Mouse (Mus musculus): ENCODE results near the gene Mgat4e. TPM values are rescaled to one million over a fixed set of nuclear protein-coding genes. Genes with fewer than 3 reads are reported as not detected.
"Not testable (repeated sequence)": the region's sequence is repeated elsewhere in the genome, so short reads cannot be mapped to it uniquely, and the experiment has no call there.

Gene Mgat4e
- polyA plus RNA-seq, 1 experiment from 2014 or later: not detected

- no peak overlapping the region for H3K4me2 ChIP-seq (ENCODE audit: low read depth, low read length)
- DNase-seq (ENCODE audit: low spot score) (no peak), ATAC-seq (replicated peaks; ENCODE audit: insufficient number of reproducible peaks, low FRiP score, low TSS enrichment, low read depth) (no peak)
- H3K4me1 ChIP-seq (ENCODE audit: control insufficient read depth, insufficient read depth, low read length): no peaks in the 10 kb centered on the region
- WGBS: 71% methylated on average over 3 of the region's 3 CpGs
- no peaks in the 10 kb centered on the region for H3K9me3 ChIP-seq (replicated peaks; ENCODE audit: control insufficient read depth, low read length)
- H3K9ac ChIP-seq (replicated peaks; ENCODE audit: low read length): no peak overlapping the region
- no peaks in the 10 kb centered on the region for H3K27me3 ChIP-seq (ENCODE audit: control insufficient read depth, insufficient read depth, low read length)
- no peaks in the 10 kb centered on the region for H3K36me3 ChIP-seq (replicated peaks; ENCODE audit: control insufficient read depth, insufficient read depth, low read depth, low read length)
- H3K4me3 ChIP-seq (ENCODE audit: low read depth, low read length): no peak overlapping the region
- no peak overlapping the region for H3K27ac ChIP-seq (replicated peaks; ENCODE audit: low read depth, low read length)
Observed at GRCm38 (mm10) chr1:134552396-134552795, 2.9 kb upstream of the Mgat4e start.

GRCm38 (mm10) chr1:134551869-134552268 lies 2.4 kb upstream of the Mgat4e start:
- Histone ChIP-seq H3K4me3 (ENCODE audit: low read depth, low read length) (no peak overlapping the region), H3K27ac (replicated peaks; ENCODE audit: low read depth, low read length) (no peak overlapping the region), H3K9me3 (replicated peaks; ENCODE audit: control insufficient read depth, low read length) (no peaks in the 10 kb centered on the region), H3K4me1 (ENCODE audit: control insufficient read depth, insufficient read depth, low read length) (no peaks in the 10 kb centered on the region), H3K4me2 (ENCODE audit: low read depth, low read length) (no peak overlapping the region), H3K9ac (replicated peaks; ENCODE audit: low read length) (no peak overlapping the region), H3K36me3 (replicated peaks; ENCODE audit: control insufficient read depth, insufficient read depth, low read depth, low read length) (no peaks in the 10 kb centered on the region), H3K27me3 (ENCODE audit: control insufficient read depth, insufficient read depth, low read length) (no peaks in the 10 kb centered on the region)
- 83% methylated on average over 3 of the region's 3 CpGs for WGBS
- DNase-seq (ENCODE audit: low spot score) (no peak), ATAC-seq (replicated peaks; ENCODE audit: insufficient number of reproducible peaks, low FRiP score, low TSS enrichment, low read depth) (no peak)

GRCm38 (mm10) chr1:134548231-134548630 lies 1.3 kb downstream of the Mgat4e start:
- H3K4me3 ChIP-seq (ENCODE audit: low read depth, low read length): no peak overlapping the region
- no peak overlapping the region for H3K9ac ChIP-seq (replicated peaks; ENCODE audit: low read length)
- ATAC-seq (replicated peaks; ENCODE audit: insufficient number of reproducible peaks, low FRiP score, low TSS enrichment, low read depth) (no peak), DNase-seq (ENCODE audit: low spot score) (peak; percentile 26)
- H3K27ac ChIP-seq (replicated peaks; ENCODE audit: low read depth, low read length): no peak overlapping the region
- no peaks in the 10 kb centered on the region for H3K27me3 ChIP-seq (ENCODE audit: control insufficient read depth, insufficient read depth, low read length)
- H3K4me2 ChIP-seq (ENCODE audit: low read depth, low read length): no peak overlapping the region
- WGBS: 59% methylated on average over 4 of the region's 4 CpGs
- H3K9me3 ChIP-seq (replicated peaks; ENCODE audit: control insufficient read depth, low read length): no peaks in the 10 kb centered on the region
- no peaks in the 10 kb centered on the region for H3K4me1 ChIP-seq (ENCODE audit: control insufficient read depth, insufficient read depth, low read length)
- H3K36me3 ChIP-seq (replicated peaks; ENCODE audit: control insufficient read depth, insufficient read depth, low read depth, low read length): no peaks in the 10 kb centered on the region

GRCm38 (mm10) chr1:134540610-134541009 lies 8.9 kb downstream of the Mgat4e start:
- Histone ChIP-seq H3K27me3 (ENCODE audit: control insufficient read depth, insufficient read depth, low read length) (no peaks in the 10 kb centered on the region), H3K4me1 (ENCODE audit: control insufficient read depth, insufficient read depth, low read length) (no peaks in the 10 kb centered on the region), H3K9me3 (replicated peaks; ENCODE audit: control insufficient read depth, low read length) (no peaks in the 10 kb centered on the region), H3K4me2 (ENCODE audit: low read depth, low read length) (no peak overlapping the region), H3K9ac (replicated peaks; ENCODE audit: low read length) (no peak overlapping the region), H3K4me3 (ENCODE audit: low read depth, low read length) (no peak overlapping the region), H3K27ac (replicated peaks; ENCODE audit: low read depth, low read length) (no peak overlapping the region), H3K36me3 (replicated peaks; ENCODE audit: control insufficient read depth, insufficient read depth, low read depth, low read length) (no peaks in the 10 kb centered on the region)
- WGBS: 91% methylated on average over 10 of the region's 10 CpGs
- DNase-seq (ENCODE audit: low spot score) (peak; percentile 48), ATAC-seq (replicated peaks; ENCODE audit: insufficient number of reproducible peaks, low FRiP score, low TSS enrichment, low read depth) (no peak)

GRCm38 (mm10) chr1:134535513-134535912 lies 14.0 kb downstream of the Mgat4e start:
- Histone ChIP-seq H3K36me3 (replicated peaks; ENCODE audit: control insufficient read depth, insufficient read depth, low read depth, low read length) (no peaks in the 10 kb centered on the region), H3K4me1 (ENCODE audit: control insufficient read depth, insufficient read depth, low read length) (no peaks in the 10 kb centered on the region), H3K9ac (replicated peaks; ENCODE audit: low read length) (no peak overlapping the region), H3K9me3 (replicated peaks; ENCODE audit: control insufficient read depth, low read length) (no peaks in the 10 kb centered on the region), H3K4me2 (ENCODE audit: low read depth, low read length) (no peak overlapping the region), H3K27me3 (ENCODE audit: control insufficient read depth, insufficient read depth, low read length) (no peaks in the 10 kb centered on the region), H3K4me3 (ENCODE audit: low read depth, low read length) (no peak overlapping the region), H3K27ac (replicated peaks; ENCODE audit: low read depth, low read length) (no peak overlapping the region)
- no peak for ATAC-seq (replicated peaks; ENCODE audit: insufficient number of reproducible peaks, low FRiP score, low TSS enrichment, low read depth)
- no peak for DNase-seq (ENCODE audit: low spot score)
- WGBS: 75% methylated on average over 3 of the region's 3 CpGs

GRCm38 (mm10) chr1:134535054-134535453 lies 14.4 kb downstream of the Mgat4e start:
- DNase-seq (ENCODE audit: low spot score) (no peak), ATAC-seq (replicated peaks; ENCODE audit: insufficient number of reproducible peaks, low FRiP score, low TSS enrichment, low read depth) (no peak)
- Histone ChIP-seq H3K4me3 (ENCODE audit: low read depth, low read length) (no peak overlapping the region), H3K27me3 (ENCODE audit: control insufficient read depth, insufficient read depth, low read length) (no peaks in the 10 kb centered on the region), H3K36me3 (replicated peaks; ENCODE audit: control insufficient read depth, insufficient read depth, low read depth, low read length) (no peaks in the 10 kb centered on the region), H3K4me1 (ENCODE audit: control insufficient read depth, insufficient read depth, low read length) (no peaks in the 10 kb centered on the region), H3K9me3 (replicated peaks; ENCODE audit: control insufficient read depth, low read length) (no peaks in the 10 kb centered on the region), H3K9ac (replicated peaks; ENCODE audit: low read length) (no peak overlapping the region), H3K4me2 (ENCODE audit: low read depth, low read length) (no peak overlapping the region), H3K27ac (replicated peaks; ENCODE audit: low read depth, low read length) (no peak overlapping the region)
- WGBS: 100% methylated on average over 1 of the region's 1 CpGs

GRCm38 (mm10) chr1:134533710-134534109 lies 15.8 kb downstream of the Mgat4e start:
- not testable (repeated sequence) for ATAC-seq (replicated peaks; ENCODE audit: insufficient number of reproducible peaks, low FRiP score, low TSS enrichment, low read depth); H3K9ac ChIP-seq (replicated peaks; ENCODE audit: low read length)
- WGBS: 95% methylated on average over 9 of the region's 10 CpGs

GRCm38 (mm10) chr1:134530618-134531017 lies 18.9 kb downstream of the Mgat4e start:
- Histone ChIP-seq H3K9me3 (replicated peaks; ENCODE audit: control insufficient read depth, low read length) (no peaks in the 10 kb centered on the region), H3K36me3 (replicated peaks; ENCODE audit: control insufficient read depth, insufficient read depth, low read depth, low read length) (no peaks in the 10 kb centered on the region), H3K27ac (replicated peaks; ENCODE audit: low read depth, low read length) (no peak overlapping the region), H3K9ac (replicated peaks; ENCODE audit: low read length) (no peak overlapping the region), H3K4me2 (ENCODE audit: low read depth, low read length) (no peak overlapping the region), H3K4me3 (ENCODE audit: low read depth, low read length) (no peak overlapping the region), H3K27me3 (ENCODE audit: control insufficient read depth, insufficient read depth, low read length) (no peaks in the 10 kb centered on the region), H3K4me1 (ENCODE audit: control insufficient read depth, insufficient read depth, low read length) (no peaks in the 10 kb centered on the region)
- no peak for DNase-seq (ENCODE audit: low spot score)
- no peak for ATAC-seq (replicated peaks; ENCODE audit: insufficient number of reproducible peaks, low FRiP score, low TSS enrichment, low read depth)
- WGBS: 76% methylated on average over 6 of the region's 6 CpGs

More at GRCm38 (mm10) chr1:134533710-134534109, 15.8 kb downstream of the Mgat4e start:
- H3K27ac ChIP-seq (replicated peaks; ENCODE audit: low read depth, low read length); DNase-seq (ENCODE audit: low spot score); H3K36me3 ChIP-seq (replicated peaks; ENCODE audit: control insufficient read depth, insufficient read depth, low read depth, low read length); H3K27me3 ChIP-seq (ENCODE audit: control insufficient read depth, insufficient read depth, low read length); H3K4me2 ChIP-seq (ENCODE audit: low read depth, low read length); H3K4me1 ChIP-seq (ENCODE audit: control insufficient read depth, insufficient read depth, low read length); H3K4me3 ChIP-seq (ENCODE audit: low read depth, low read length); H3K9me3 ChIP-seq (replicated peaks; ENCODE audit: control insufficient read depth, low read length): not testable (repeated sequence)
